Mouse (Mus musculus): ENCODE measurements around the gene Abcd4. TPM values are rescaled to one million over a fixed set of nuclear protein-coding genes. Genes with fewer than 3 reads are reported as not detected.

The Abcd4 gene
- polyA plus RNA-seq, 1 experiment = 16.6 TPM

- 19% methylated on average over 24 of the region's 25 CpGs for WGBS
- Histone ChIP-seq H3K4me3 (ENCODE audit: extremely low read depth, insufficient read depth, insufficient read length) (no peak within 1 kb of the TSS), H3K27ac (ENCODE audit: insufficient read depth, low read length) (no peak within 1 kb of the TSS), H3K36me3 (ENCODE audit: control insufficient read depth, insufficient read depth, low read length) (no peaks in the 10 kb centered on the region), H3K4me1 (ENCODE audit: control insufficient read depth, insufficient read depth, insufficient read length) (no peaks in the 10 kb centered on the region), H3K27me3 (ENCODE audit: control insufficient read depth, insufficient read depth, low read length) (peaks cover 39% of the 10 kb centered on the region)
- DNase-seq (ENCODE audit: low read depth in 1 of 2, low spot score in 2 of 2) = no peak
- TF ChIP-seq CTCF (IDR thresholded peaks at IDR 0.05; ENCODE audit: extremely low read depth, insufficient read depth, insufficient read length, insufficient replicate concordance) = no peak
- no peak for TF ChIP-seq POLR2A (IDR thresholded peaks at IDR 0.05; ENCODE audit: low read depth, low read length)
Observed at GRCm38 (mm10) chr12:84569336-84569970, 47.8 kb downstream of the Abcd4 start, which contains the start of gene Vsx2. Vsx2 (plus strand) TSS chr12:84569762.

GRCm38 (mm10) chr12:84567576-84567975 is 49.6 kb downstream of the Abcd4 start:
- no peaks in the 10 kb centered on the region for H3K36me3 ChIP-seq (ENCODE audit: control insufficient read depth, insufficient read depth, low read length)
- DNase-seq (ENCODE audit: low read depth in 1 of 2, low spot score in 2 of 2) = no peak
- TF ChIP-seq POLR2A (IDR thresholded peaks at IDR 0.05; ENCODE audit: low read depth, low read length) (no peak), CTCF (IDR thresholded peaks at IDR 0.05; ENCODE audit: extremely low read depth, insufficient read depth, insufficient read length, insufficient replicate concordance) (no peak)
- H3K27me3 ChIP-seq (ENCODE audit: control insufficient read depth, insufficient read depth, low read length) = peaks cover 31% of the 10 kb centered on the region
- no peak overlapping the region for H3K27ac ChIP-seq (ENCODE audit: insufficient read depth, low read length)
- H3K4me1 ChIP-seq (ENCODE audit: control insufficient read depth, insufficient read depth, insufficient read length) = no peaks in the 10 kb centered on the region
- no peak overlapping the region for H3K4me3 ChIP-seq (ENCODE audit: extremely low read depth, insufficient read depth, insufficient read length)
- WGBS = 70% methylated on average over 6 of the region's 6 CpGs

GRCm38 (mm10) chr12:84562558-84562957 is 54.7 kb downstream of the Abcd4 start:
- no peaks in the 10 kb centered on the region for H3K36me3 ChIP-seq (ENCODE audit: control insufficient read depth, insufficient read depth, low read length)
- no peaks in the 10 kb centered on the region for H3K27me3 ChIP-seq (ENCODE audit: control insufficient read depth, insufficient read depth, low read length)
- H3K4me3 ChIP-seq (ENCODE audit: extremely low read depth, insufficient read depth, insufficient read length) = no peak overlapping the region
- 55% methylated on average over 4 of the region's 4 CpGs for WGBS
- no peak for DNase-seq (ENCODE audit: low read depth in 1 of 2, low spot score in 2 of 2)
- H3K4me1 ChIP-seq (ENCODE audit: control insufficient read depth, insufficient read depth, insufficient read length) = no peaks in the 10 kb centered on the region
- no peak for TF ChIP-seq CTCF (IDR thresholded peaks at IDR 0.05; ENCODE audit: extremely low read depth, insufficient read depth, insufficient read length, insufficient replicate concordance)
- no peak for TF ChIP-seq POLR2A (IDR thresholded peaks at IDR 0.05; ENCODE audit: low read depth, low read length)
- no peak overlapping the region for H3K27ac ChIP-seq (ENCODE audit: insufficient read depth, low read length)

GRCm38 (mm10) chr12:84555218-84555617 is 62.0 kb downstream of the Abcd4 start:
- no peaks in the 10 kb centered on the region for H3K36me3 ChIP-seq (ENCODE audit: control insufficient read depth, insufficient read depth, low read length)
- no peaks in the 10 kb centered on the region for H3K27me3 ChIP-seq (ENCODE audit: control insufficient read depth, insufficient read depth, low read length)
- WGBS = 70% methylated on average over 8 of the region's 8 CpGs
- no peak overlapping the region for H3K4me3 ChIP-seq (ENCODE audit: extremely low read depth, insufficient read depth, insufficient read length)
- H3K4me1 ChIP-seq (ENCODE audit: control insufficient read depth, insufficient read depth, insufficient read length) = no peaks in the 10 kb centered on the region
- TF ChIP-seq POLR2A (IDR thresholded peaks at IDR 0.05; ENCODE audit: low read depth, low read length) (no peak), CTCF (IDR thresholded peaks at IDR 0.05; ENCODE audit: extremely low read depth, insufficient read depth, insufficient read length, insufficient replicate concordance) (no peak)
- DNase-seq (ENCODE audit: low read depth in 1 of 2, low spot score in 2 of 2) = no peak
- no peak overlapping the region for H3K27ac ChIP-seq (ENCODE audit: insufficient read depth, low read length)

Other genes starting within 250 kb of the Abcd4 start
- 4.4 and 4.6 TPM in 2 replicates for gene Entpd5, start 208.4 kb downstream of the Abcd4 start, polyA plus RNA-seq (2012; rRNA removed)
- 0.05 TPM in 1 of 2 replicates, not detected in the other for gene Bbof1, start 208.3 kb downstream of the Abcd4 start, polyA plus RNA-seq (2012; rRNA removed)
- gene Rnf113a2, start 200.2 kb downstream of the Abcd4 start, polyA plus RNA-seq (2012; rRNA removed) = 3.3 and 3.6 TPM in 2 replicates
- gene Aldh6a1, start 166.4 kb downstream of the Abcd4 start, polyA plus RNA-seq (2012; rRNA removed) = 2.5 and 2.6 TPM in 2 replicates
- gene Lin52, start 166.0 kb downstream of the Abcd4 start, polyA plus RNA-seq (2012; rRNA removed) = 4.5 and 5.9 TPM in 2 replicates
- not detected in 2 replicates for gene Vsx2, start 47.7 kb downstream of the Abcd4 start, polyA plus RNA-seq (2012; rRNA removed)
- not detected in 2 replicates for gene Vrtn, start 23.6 kb upstream of the Abcd4 start, polyA plus RNA-seq (2012; rRNA removed)
- gene Syndig1l, start 81.4 kb upstream of the Abcd4 start, polyA plus RNA-seq (2012; rRNA removed) = 0.32 and 0.48 TPM in 2 replicates
- gene Npc2, start 155.7 kb upstream of the Abcd4 start, polyA plus RNA-seq (2012; rRNA removed) = 140 and 155 TPM in 2 replicates
- 26.7 and 28.8 TPM in 2 replicates for gene Isca2, start 155.8 kb upstream of the Abcd4 start, polyA plus RNA-seq (2012; rRNA removed)